Mouse (Mus musculus) T-helper 1 cell (primary cell): ENCODE results near the gene Gm10553.

Experiments used
- in situ Hi-C: fragments of 300-600 bp; cut with MboI, MseI; formaldehyde crosslinking; loops from one replicate; pipeline ENCODE4 v1.15.1; 2025; ENCODE audit warnings: high pct_unique_total_duplicates

The Gm10553 gene

GRCm38 (mm10) chr1:85133671-85134070 lies 33.7 kb downstream of the Gm10553 start:
- in situ Hi-C loops, result loop anchor here (5.0 kb wide), 1 partner anchor 334 kb away; no protein-coding TSS in a partner anchor
